Mouse (Mus musculus) layer of hippocampus, adult 18-20 months (tissue): ENCODE data around the gene Spp1. TPM values are rescaled to one million over a fixed set of nuclear protein-coding genes. Genes with fewer than 3 reads are reported as not detected.

Experiments used
- total RNA-seq, 2 experiments: library from RNA; stranded (reverse); gene quantifications; 2 replicates each; pipeline ENCODE4 v1.2.3; 2021

Gene Spp1
- total RNA-seq, 2 experiments from 2014 or later = 4.7 to 5.6 TPM

Other genes with a start within 250 kb of the Spp1 start
- gene Dmp1, start 232.5 kb upstream of the Spp1 start, total RNA-seq = 1 to 10 TPM; 7.5 to 7.7 TPM
- under 1 TPM; 0.25 TPM for gene Ibsp, start 135.9 kb upstream of the Spp1 start, total RNA-seq
- gene Mepe, start 109.8 kb upstream of the Spp1 start, total RNA-seq = not detected
- 10 to 100 TPM; 32.7 to 34.5 TPM for gene Pkd2, start 24.3 kb downstream of the Spp1 start, total RNA-seq
- gene BC005561, start 73.2 kb downstream of the Spp1 start, total RNA-seq = 10 to 100 TPM; 11.1 to 11.3 TPM